Mouse (Mus musculus): ENCODE data around the gene Abhd12. TPM values are rescaled to one million over a fixed set of nuclear protein-coding genes. Genes with fewer than 3 reads are reported as not detected.

The Abhd12 gene
- polyA plus RNA-seq, 1 experiment: 44.3 TPM

DNA sequence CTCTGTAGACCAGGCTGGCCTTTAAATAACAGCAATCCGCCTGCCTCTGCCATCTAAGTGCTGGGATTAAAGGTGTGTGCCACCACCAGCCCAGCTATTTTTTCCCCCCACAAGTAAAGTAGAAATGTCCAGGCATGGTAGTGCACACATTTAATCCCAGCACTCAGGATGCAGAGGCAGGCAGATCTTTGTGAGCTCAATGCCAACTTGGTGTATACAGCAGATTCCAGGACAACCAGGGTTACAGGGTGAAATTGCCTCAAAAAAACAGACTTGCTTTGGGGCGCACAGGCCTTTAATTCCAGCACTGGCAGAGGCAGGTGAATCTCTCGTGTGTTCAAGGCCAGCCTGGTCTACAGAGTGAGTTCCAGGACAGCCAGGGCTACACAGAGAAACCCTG lies 18.5 kb upstream of the Abhd12 start:
- no peak for TF ChIP-seq CTCF (IDR thresholded peaks at IDR 0.05; ENCODE audit: extremely low read depth, insufficient read depth, insufficient read length, insufficient replicate concordance)
- TF ChIP-seq POLR2A (IDR thresholded peaks at IDR 0.05; ENCODE audit: low read depth, low read length): no peak
- no peak overlapping the region for H3K27ac ChIP-seq (ENCODE audit: insufficient read depth, low read length)
- 96% methylated on average over 3 of the region's 3 CpGs for WGBS
- DNase-seq (ENCODE audit: low read depth in 1 of 2, low spot score in 2 of 2): no peak
- H3K36me3 ChIP-seq (ENCODE audit: control insufficient read depth, insufficient read depth, low read length): no peaks in the 10 kb centered on the region
- H3K27me3 ChIP-seq (ENCODE audit: control insufficient read depth, insufficient read depth, low read length): no peaks in the 10 kb centered on the region
- no peak overlapping the region for H3K4me3 ChIP-seq (ENCODE audit: extremely low read depth, insufficient read depth, insufficient read length)
- H3K4me1 ChIP-seq (ENCODE audit: control insufficient read depth, insufficient read depth, insufficient read length): peaks cover 2% of the 10 kb centered on the region; the same call in 1 of the 2 replicates

DNA sequence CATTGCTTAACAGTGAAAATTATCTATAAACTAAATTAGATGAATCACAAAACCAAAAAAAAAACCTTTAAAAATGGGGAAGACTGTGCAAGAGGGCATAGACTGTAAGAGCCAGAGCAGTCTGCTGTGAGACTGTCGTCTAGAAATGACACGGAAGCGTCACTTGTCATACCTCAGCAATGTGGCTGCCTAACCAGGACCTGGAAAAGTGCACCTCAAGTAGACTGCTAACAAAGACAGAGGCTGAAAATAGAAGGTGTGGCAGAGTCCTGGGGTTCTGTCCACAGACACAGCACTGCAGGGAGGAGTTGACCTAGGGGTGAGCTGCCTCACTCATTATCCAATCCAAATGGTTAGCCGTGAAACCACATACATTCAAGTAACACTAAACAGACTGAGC lies 17.6 kb upstream of the Abhd12 start:
- Histone ChIP-seq H3K36me3 (ENCODE audit: control insufficient read depth, insufficient read depth, low read length) (no peaks in the 10 kb centered on the region), H3K27ac (ENCODE audit: insufficient read depth, low read length) (no peak overlapping the region), H3K27me3 (ENCODE audit: control insufficient read depth, insufficient read depth, low read length) (no peaks in the 10 kb centered on the region), H3K4me3 (ENCODE audit: extremely low read depth, insufficient read depth, insufficient read length) (no peak overlapping the region), H3K4me1 (ENCODE audit: control insufficient read depth, insufficient read depth, insufficient read length) (peaks cover 2% of the 10 kb centered on the region; the same call in 1 of the 2 replicates)
- DNase-seq (ENCODE audit: low read depth in 1 of 2, low spot score in 2 of 2): no peak
- TF ChIP-seq POLR2A (IDR thresholded peaks at IDR 0.05; ENCODE audit: low read depth, low read length): no peak
- no peak for TF ChIP-seq CTCF (IDR thresholded peaks at IDR 0.05; ENCODE audit: extremely low read depth, insufficient read depth, insufficient read length, insufficient replicate concordance)
- 89% methylated on average over 4 of the region's 4 CpGs for WGBS

DNA sequence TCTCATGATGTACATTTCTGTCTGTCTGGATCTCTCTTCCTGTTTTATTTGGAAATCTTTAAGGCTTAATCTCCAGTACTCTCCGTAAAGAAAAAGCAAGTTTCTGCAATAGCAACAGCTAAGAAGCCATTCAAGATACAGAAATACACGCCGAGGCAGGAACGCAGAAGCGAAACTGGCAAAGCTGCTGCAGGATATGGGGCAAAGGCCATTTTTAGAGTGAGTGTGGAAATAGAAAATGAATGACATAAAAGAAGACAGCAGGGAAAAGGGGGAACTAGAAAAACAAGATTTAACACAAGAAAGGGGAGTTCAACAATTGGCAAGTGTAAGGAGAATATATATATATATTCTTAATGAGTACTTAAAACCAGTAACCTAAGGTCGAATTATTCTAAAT lies 17.2 kb upstream of the Abhd12 start:
- H3K27me3 ChIP-seq (ENCODE audit: control insufficient read depth, insufficient read depth, low read length): no peaks in the 10 kb centered on the region
- H3K4me3 ChIP-seq (ENCODE audit: extremely low read depth, insufficient read depth, insufficient read length): no peak overlapping the region
- H3K27ac ChIP-seq (ENCODE audit: insufficient read depth, low read length): no peak overlapping the region
- DNase-seq (ENCODE audit: low read depth in 1 of 2, low spot score in 2 of 2): no peak
- TF ChIP-seq POLR2A (IDR thresholded peaks at IDR 0.05; ENCODE audit: low read depth, low read length) (no peak), CTCF (IDR thresholded peaks at IDR 0.05; ENCODE audit: extremely low read depth, insufficient read depth, insufficient read length, insufficient replicate concordance) (no peak)
- H3K4me1 ChIP-seq (ENCODE audit: control insufficient read depth, insufficient read depth, insufficient read length): peaks cover 2% of the 10 kb centered on the region; the same call in 1 of the 2 replicates
- no peaks in the 10 kb centered on the region for H3K36me3 ChIP-seq (ENCODE audit: control insufficient read depth, insufficient read depth, low read length)
- 47% methylated on average over 6 of the region's 6 CpGs for WGBS

DNA sequence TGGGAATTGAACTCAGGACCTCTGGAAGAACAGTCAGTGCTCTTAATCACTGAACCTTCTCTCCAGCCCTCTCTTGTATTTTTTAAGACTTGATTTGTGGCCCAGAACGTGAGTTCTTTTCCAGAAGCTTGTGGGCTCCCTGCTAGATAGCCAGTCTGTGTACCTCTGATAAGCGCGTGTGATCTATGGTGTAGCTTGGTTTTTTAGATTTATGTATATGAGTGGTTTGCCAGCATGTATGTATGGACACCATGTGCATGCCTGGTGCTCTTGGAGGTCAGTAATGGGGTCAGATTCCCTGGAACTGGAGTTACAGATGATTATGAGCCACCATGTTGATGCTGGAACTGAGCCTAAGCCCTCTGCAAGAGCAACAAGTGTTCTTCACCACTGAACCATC lies 16.0 kb upstream of the Abhd12 start:
- no peaks in the 10 kb centered on the region for H3K36me3 ChIP-seq (ENCODE audit: control insufficient read depth, insufficient read depth, low read length)
- WGBS: 90% methylated on average over 3 of the region's 3 CpGs

DNA sequence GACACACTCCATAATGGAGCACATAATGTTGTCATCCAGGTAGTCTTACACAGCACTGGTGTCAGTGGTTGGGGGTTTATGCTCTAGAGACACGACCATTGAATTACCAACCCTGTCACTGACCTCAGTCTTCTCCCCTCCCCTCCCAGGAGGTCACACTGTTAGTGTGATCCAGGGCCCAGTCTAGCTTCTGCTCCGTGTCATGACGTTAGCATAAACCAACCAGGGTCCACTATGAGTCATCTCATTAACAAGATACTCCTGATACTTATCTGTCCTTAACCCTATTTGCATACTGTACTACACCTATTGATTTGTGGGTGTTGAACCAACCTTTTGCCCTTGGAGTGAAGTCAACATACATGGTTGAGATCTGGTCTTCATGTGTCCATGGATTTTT lies 14.2 kb upstream of the Abhd12 start:
- Histone ChIP-seq H3K36me3 (ENCODE audit: control insufficient read depth, insufficient read depth, low read length) (no peaks in the 10 kb centered on the region), H3K4me1 (ENCODE audit: control insufficient read depth, insufficient read depth, insufficient read length) (peaks cover 2% of the 10 kb centered on the region; the same call in 1 of the 2 replicates), H3K27me3 (ENCODE audit: control insufficient read depth, insufficient read depth, low read length) (no peaks in the 10 kb centered on the region), H3K27ac (ENCODE audit: insufficient read depth, low read length) (no peak overlapping the region), H3K4me3 (ENCODE audit: extremely low read depth, insufficient read depth, insufficient read length) (no peak overlapping the region)
- DNase-seq (ENCODE audit: low read depth in 1 of 2, low spot score in 2 of 2): no peak
- 83% methylated on average over 3 of the region's 3 CpGs for WGBS
- TF ChIP-seq POLR2A (IDR thresholded peaks at IDR 0.05; ENCODE audit: low read depth, low read length): no peak
- TF ChIP-seq CTCF (IDR thresholded peaks at IDR 0.05; ENCODE audit: extremely low read depth, insufficient read depth, insufficient read length, insufficient replicate concordance): no peak

More for the DNA sequence above, 16.0 kb upstream of the Abhd12 start:
- H3K27ac ChIP-seq (ENCODE audit: insufficient read depth, low read length): no peak overlapping the region
- H3K27me3 ChIP-seq (ENCODE audit: control insufficient read depth, insufficient read depth, low read length): no peaks in the 10 kb centered on the region
- H3K4me3 ChIP-seq (ENCODE audit: extremely low read depth, insufficient read depth, insufficient read length): no peak overlapping the region
- TF ChIP-seq CTCF (IDR thresholded peaks at IDR 0.05; ENCODE audit: extremely low read depth, insufficient read depth, insufficient read length, insufficient replicate concordance) (no peak), POLR2A (IDR thresholded peaks at IDR 0.05; ENCODE audit: low read depth, low read length) (no peak)
- DNase-seq (ENCODE audit: low read depth in 1 of 2, low spot score in 2 of 2): no peak
- peaks cover 2% of the 10 kb centered on the region; the same call in 1 of the 2 replicates for H3K4me1 ChIP-seq (ENCODE audit: control insufficient read depth, insufficient read depth, insufficient read length)

DNA sequence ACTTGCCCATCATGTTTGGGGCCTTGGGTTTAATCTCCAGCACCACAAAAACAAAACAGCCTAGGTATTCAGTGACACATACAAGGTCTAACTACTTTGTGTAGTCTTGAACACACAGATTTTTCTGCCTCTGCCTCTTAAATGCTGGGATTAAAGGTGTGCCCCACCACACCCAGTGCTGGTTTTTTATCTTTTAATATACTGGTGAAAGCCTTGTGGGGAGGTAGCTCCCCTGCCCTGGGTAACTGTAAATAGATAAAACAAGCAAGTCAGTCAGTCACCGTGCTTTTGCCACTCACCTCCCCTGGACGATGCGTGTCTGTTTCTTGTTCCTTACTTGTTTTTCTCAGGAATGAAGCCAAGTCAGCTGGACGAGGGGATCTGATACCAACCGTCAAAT lies 11.2 kb upstream of the Abhd12 start:
- Histone ChIP-seq H3K4me1 (ENCODE audit: control insufficient read depth, insufficient read depth, insufficient read length) (no peaks in the 10 kb centered on the region), H3K27ac (ENCODE audit: insufficient read depth, low read length) (no peak overlapping the region), H3K36me3 (ENCODE audit: control insufficient read depth, insufficient read depth, low read length) (no peaks in the 10 kb centered on the region), H3K27me3 (ENCODE audit: control insufficient read depth, insufficient read depth, low read length) (no peaks in the 10 kb centered on the region), H3K4me3 (ENCODE audit: extremely low read depth, insufficient read depth, insufficient read length) (no peak overlapping the region)
- DNase-seq (ENCODE audit: low read depth in 1 of 2, low spot score in 2 of 2): no peak
- WGBS: 86% methylated on average over 5 of the region's 5 CpGs
- TF ChIP-seq CTCF (IDR thresholded peaks at IDR 0.05; ENCODE audit: extremely low read depth, insufficient read depth, insufficient read length, insufficient replicate concordance) (no peak), POLR2A (IDR thresholded peaks at IDR 0.05; ENCODE audit: low read depth, low read length) (no peak)

DNA sequence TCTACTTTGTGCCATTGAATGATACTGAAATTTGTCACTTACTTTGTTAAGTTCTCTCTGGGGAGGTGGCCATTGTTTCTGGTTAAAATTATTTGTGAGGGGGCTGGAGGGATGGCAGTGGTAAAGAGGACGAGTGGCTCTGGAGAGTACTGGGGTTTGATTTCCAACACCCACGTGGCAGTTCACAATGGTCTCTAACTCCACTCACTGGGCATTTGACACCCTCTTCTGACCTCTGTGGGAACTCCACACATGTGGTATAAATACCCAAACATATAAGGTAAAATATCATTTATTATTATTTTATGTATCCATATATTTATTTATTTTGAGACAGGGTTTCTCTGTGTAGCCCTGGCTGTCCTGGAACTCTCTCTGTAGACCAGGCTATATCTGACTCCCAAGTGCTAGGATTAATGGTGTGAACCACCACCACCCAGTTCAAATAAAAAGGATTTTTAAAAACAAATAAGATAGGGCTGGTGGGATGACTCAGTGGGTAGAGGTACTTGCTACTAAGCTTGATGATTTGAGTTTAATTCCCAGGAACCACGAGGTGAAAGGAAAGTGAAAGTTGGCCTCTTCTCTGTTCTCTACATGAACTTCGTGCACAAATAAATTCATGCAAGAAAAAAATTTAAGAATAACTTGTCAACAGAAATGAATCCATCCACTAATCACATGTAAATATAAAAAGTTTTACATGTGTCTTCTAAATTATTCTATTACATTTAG lies 10.4 kb upstream of the Abhd12 start:
- Histone ChIP-seq H3K27ac (ENCODE audit: insufficient read depth, low read length) (no peak overlapping the region), H3K4me1 (ENCODE audit: control insufficient read depth, insufficient read depth, insufficient read length) (peaks cover 1% of the 10 kb centered on the region), H3K27me3 (ENCODE audit: control insufficient read depth, insufficient read depth, low read length) (no peaks in the 10 kb centered on the region), H3K36me3 (ENCODE audit: control insufficient read depth, insufficient read depth, low read length) (no peaks in the 10 kb centered on the region), H3K4me3 (ENCODE audit: extremely low read depth, insufficient read depth, insufficient read length) (no peak overlapping the region; the same call in 1 of the 2 replicates)
- DNase-seq (ENCODE audit: low read depth in 1 of 2, low spot score in 2 of 2): no peak
- WGBS: 47% methylated on average over 4 of the region's 4 CpGs
- TF ChIP-seq POLR2A (IDR thresholded peaks at IDR 0.05; ENCODE audit: low read depth, low read length) (no peak), CTCF (IDR thresholded peaks at IDR 0.05; ENCODE audit: extremely low read depth, insufficient read depth, insufficient read length, insufficient replicate concordance) (no peak)
